Mouse (Mus musculus): Measurements from ENCODE around the gene Rpl9-ps1. TPM values are rescaled to one million over a fixed set of nuclear protein-coding genes. Genes with fewer than 3 reads are reported as not detected.

The Rpl9-ps1 gene
- total RNA-seq, 1 experiment = not detected

GRCm38 (mm10) chr11:83619037-83619436 lies 26.4 kb downstream of the Rpl9-ps1 start:
- Histone ChIP-seq H3K4me3 (ENCODE audit: insufficient read depth in 1 of 2, low read depth in 1 of 2, low read length in 2 of 2, poor library complexity in 1 of 2, severe bottlenecking in 1 of 2) (no peak overlapping the region), H3K9ac (ENCODE audit: insufficient read depth, low read depth, low read length, poor library complexity, severe bottlenecking) (no peak overlapping the region), H3K9me3 (ENCODE audit: control insufficient read depth, insufficient read depth, low read depth, low read length) (no peaks in the 10 kb centered on the region), H3K4me1 (ENCODE audit: control insufficient read depth in 2 of 2, insufficient read depth in 2 of 2, low read length in 2 of 2, poor library complexity in 1 of 2) (no peaks in the 10 kb centered on the region), H3K27ac (ENCODE audit: insufficient read depth, low read depth, low read length, poor library complexity, severe bottlenecking) (no peak overlapping the region), H3K36me3 (ENCODE audit: control insufficient read depth, insufficient read depth, low read length, poor library complexity, severe bottlenecking) (no peaks in the 10 kb centered on the region)
- TF ChIP-seq HCFC1 (IDR thresholded peaks at IDR 0.05; ENCODE audit: borderline replicate concordance, insufficient read depth, low read length) = no peak
- no peak for TF ChIP-seq MAFK (IDR thresholded peaks at IDR 0.05; ENCODE audit: insufficient read depth, low read depth, low read length)
- TF ChIP-seq ZC3H11A (IDR thresholded peaks at IDR 0.05; ENCODE audit: borderline replicate concordance, low read depth, low read length) = no peak
- TF ChIP-seq CHD2 (IDR thresholded peaks at IDR 0.05; ENCODE audit: low read depth, low read length) = no peak
- TF ChIP-seq ZNF384 (IDR thresholded peaks at IDR 0.05; ENCODE audit: low read depth, low read length) = no peak
- DNase-seq (ENCODE audit: low read depth, low spot score) = no peak
- in situ Hi-C loops (cut with MboI; ENCODE audit: low sequenced_read_pairs in 2 of 2, unreplicated experiment in 2 of 2) = no loop called here

DNA sequence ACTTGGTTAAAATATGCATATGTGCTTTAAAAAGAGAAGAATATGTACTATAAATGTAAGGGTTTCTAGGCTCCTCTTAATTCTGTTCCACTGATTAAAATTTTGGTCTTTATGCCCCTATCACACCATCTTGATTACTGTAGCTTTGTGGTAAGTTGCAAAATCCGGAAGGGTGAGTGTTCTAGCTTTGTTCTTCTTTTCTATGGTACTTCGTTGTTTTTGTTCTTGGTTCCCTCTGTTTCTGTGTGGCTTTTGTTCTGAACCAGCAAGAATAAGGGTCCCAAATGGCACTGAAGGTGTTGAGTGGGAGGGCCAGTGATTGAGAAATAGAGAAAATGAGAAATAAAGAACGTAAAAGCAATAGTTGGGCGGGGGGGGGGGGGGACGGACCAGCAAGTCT lies 27.2 kb downstream of the Rpl9-ps1 start:
- Histone ChIP-seq H3K9ac (ENCODE audit: insufficient read depth, low read depth, low read length, poor library complexity, severe bottlenecking) (no peak overlapping the region), H3K27ac (ENCODE audit: insufficient read depth, low read depth, low read length, poor library complexity, severe bottlenecking) (no peak overlapping the region), H3K4me1 (ENCODE audit: control insufficient read depth in 2 of 2, insufficient read depth in 2 of 2, low read length in 2 of 2, poor library complexity in 1 of 2) (no peaks in the 10 kb centered on the region), H3K9me3 (ENCODE audit: control insufficient read depth, insufficient read depth, low read depth, low read length) (no peaks in the 10 kb centered on the region), H3K36me3 (ENCODE audit: control insufficient read depth, insufficient read depth, low read length, poor library complexity, severe bottlenecking) (no peaks in the 10 kb centered on the region), H3K4me3 (ENCODE audit: insufficient read depth in 1 of 2, low read depth in 1 of 2, low read length in 2 of 2, poor library complexity in 1 of 2, severe bottlenecking in 1 of 2) (no peak overlapping the region)
- no peak for TF ChIP-seq ZNF384 (IDR thresholded peaks at IDR 0.05; ENCODE audit: low read depth, low read length)
- TF ChIP-seq HCFC1 (IDR thresholded peaks at IDR 0.05; ENCODE audit: borderline replicate concordance, insufficient read depth, low read length) = no peak
- no peak for TF ChIP-seq CHD2 (IDR thresholded peaks at IDR 0.05; ENCODE audit: low read depth, low read length)
- no peak for TF ChIP-seq ZC3H11A (IDR thresholded peaks at IDR 0.05; ENCODE audit: borderline replicate concordance, low read depth, low read length)
- TF ChIP-seq MAFK (IDR thresholded peaks at IDR 0.05; ENCODE audit: insufficient read depth, low read depth, low read length) = no peak
- in situ Hi-C loops (cut with MboI; ENCODE audit: low sequenced_read_pairs in 2 of 2, unreplicated experiment in 2 of 2) = no loop called here
- DNase-seq (ENCODE audit: low read depth, low spot score) = no peak

- in situ Hi-C loops (cut with MboI; ENCODE audit: low sequenced_read_pairs in 2 of 2, unreplicated experiment in 2 of 2) = no loop called here
- no peak overlapping the region for H3K27ac ChIP-seq (ENCODE audit: insufficient read depth, low read depth, low read length, poor library complexity, severe bottlenecking)
- H3K9ac ChIP-seq (ENCODE audit: insufficient read depth, low read depth, low read length, poor library complexity, severe bottlenecking) = no peak overlapping the region
- DNase-seq (ENCODE audit: low read depth, low spot score) = no peak
- no peaks in the 10 kb centered on the region for H3K9me3 ChIP-seq (ENCODE audit: control insufficient read depth, insufficient read depth, low read depth, low read length)
- no peak overlapping the region for H3K4me3 ChIP-seq (ENCODE audit: insufficient read depth in 1 of 2, low read depth in 1 of 2, low read length in 2 of 2, poor library complexity in 1 of 2, severe bottlenecking in 1 of 2)
- H3K4me1 ChIP-seq (ENCODE audit: control insufficient read depth in 2 of 2, insufficient read depth in 2 of 2, low read length in 2 of 2, poor library complexity in 1 of 2) = no peaks in the 10 kb centered on the region
- H3K36me3 ChIP-seq (ENCODE audit: control insufficient read depth, insufficient read depth, low read length, poor library complexity, severe bottlenecking) = no peaks in the 10 kb centered on the region
- TF ChIP-seq ZC3H11A (IDR thresholded peaks at IDR 0.05; ENCODE audit: borderline replicate concordance, low read depth, low read length) = no peak
- TF ChIP-seq MAFK (IDR thresholded peaks at IDR 0.05; ENCODE audit: insufficient read depth, low read depth, low read length) = no peak
- TF ChIP-seq HCFC1 (IDR thresholded peaks at IDR 0.05; ENCODE audit: borderline replicate concordance, insufficient read depth, low read length) = no peak
- TF ChIP-seq ZNF384 (IDR thresholded peaks at IDR 0.05; ENCODE audit: low read depth, low read length) = no peak
- TF ChIP-seq CHD2 (IDR thresholded peaks at IDR 0.05; ENCODE audit: low read depth, low read length) = no peak
Observed at GRCm38 (mm10) chr11:83616586-83616985, 28.8 kb downstream of the Rpl9-ps1 start.

GRCm38 (mm10) chr11:83610900-83611299 lies 34.5 kb downstream of the Rpl9-ps1 start:
- Histone ChIP-seq H3K4me1 (ENCODE audit: control insufficient read depth in 2 of 2, insufficient read depth in 2 of 2, low read length in 2 of 2, poor library complexity in 1 of 2) (no peaks in the 10 kb centered on the region), H3K9ac (ENCODE audit: insufficient read depth, low read depth, low read length, poor library complexity, severe bottlenecking) (no peak overlapping the region), H3K4me3 (ENCODE audit: insufficient read depth in 1 of 2, low read depth in 1 of 2, low read length in 2 of 2, poor library complexity in 1 of 2, severe bottlenecking in 1 of 2) (no peak overlapping the region), H3K27ac (ENCODE audit: insufficient read depth, low read depth, low read length, poor library complexity, severe bottlenecking) (no peak overlapping the region), H3K36me3 (ENCODE audit: control insufficient read depth, insufficient read depth, low read length, poor library complexity, severe bottlenecking) (no peaks in the 10 kb centered on the region), H3K9me3 (ENCODE audit: control insufficient read depth, insufficient read depth, low read depth, low read length) (no peaks in the 10 kb centered on the region)
- TF ChIP-seq MAFK (IDR thresholded peaks at IDR 0.05; ENCODE audit: insufficient read depth, low read depth, low read length) (no peak), ZC3H11A (IDR thresholded peaks at IDR 0.05; ENCODE audit: borderline replicate concordance, low read depth, low read length) (no peak), HCFC1 (IDR thresholded peaks at IDR 0.05; ENCODE audit: borderline replicate concordance, insufficient read depth, low read length) (no peak), ZNF384 (IDR thresholded peaks at IDR 0.05; ENCODE audit: low read depth, low read length) (no peak), CHD2 (IDR thresholded peaks at IDR 0.05; ENCODE audit: low read depth, low read length) (no peak)
- in situ Hi-C loops (cut with MboI; ENCODE audit: low sequenced_read_pairs in 2 of 2, unreplicated experiment in 2 of 2) = no loop called here
- no peak for DNase-seq (ENCODE audit: low read depth, low spot score)

GRCm38 (mm10) chr11:83606396-83606795 lies 39.0 kb downstream of the Rpl9-ps1 start:
- TF ChIP-seq ZNF384 (IDR thresholded peaks at IDR 0.05; ENCODE audit: low read depth, low read length) (no peak), HCFC1 (IDR thresholded peaks at IDR 0.05; ENCODE audit: borderline replicate concordance, insufficient read depth, low read length) (no peak), CHD2 (IDR thresholded peaks at IDR 0.05; ENCODE audit: low read depth, low read length) (no peak), ZC3H11A (IDR thresholded peaks at IDR 0.05; ENCODE audit: borderline replicate concordance, low read depth, low read length) (no peak), MAFK (IDR thresholded peaks at IDR 0.05; ENCODE audit: insufficient read depth, low read depth, low read length) (no peak)
- in situ Hi-C loops (cut with MboI; ENCODE audit: low sequenced_read_pairs in 2 of 2, unreplicated experiment in 2 of 2) = no loop called here
- Histone ChIP-seq H3K4me1 (ENCODE audit: control insufficient read depth in 2 of 2, insufficient read depth in 2 of 2, low read length in 2 of 2, poor library complexity in 1 of 2) (no peaks in the 10 kb centered on the region), H3K4me3 (ENCODE audit: insufficient read depth in 1 of 2, low read depth in 1 of 2, low read length in 2 of 2, poor library complexity in 1 of 2, severe bottlenecking in 1 of 2) (no peak overlapping the region), H3K9me3 (ENCODE audit: control insufficient read depth, insufficient read depth, low read depth, low read length) (no peaks in the 10 kb centered on the region), H3K27ac (ENCODE audit: insufficient read depth, low read depth, low read length, poor library complexity, severe bottlenecking) (no peak overlapping the region), H3K9ac (ENCODE audit: insufficient read depth, low read depth, low read length, poor library complexity, severe bottlenecking) (no peak overlapping the region), H3K36me3 (ENCODE audit: control insufficient read depth, insufficient read depth, low read length, poor library complexity, severe bottlenecking) (no peaks in the 10 kb centered on the region)
- no peak for DNase-seq (ENCODE audit: low read depth, low spot score)
